Mouse (Mus musculus): ENCODE results near the gene Ift52.
"Not testable (repeated sequence)": the region's sequence is repeated elsewhere in the genome, so short reads cannot be mapped to it uniquely, and the experiment has no call there.

Gene Ift52

GRCm38 (mm10) chr2:163031289-163031688 is 14.1 kb downstream of the Ift52 start:
- no peak for DNase-seq (ENCODE audit: low read depth, low spot score)

- no peak for DNase-seq (ENCODE audit: low read depth, low spot score)
These were observed 14.6 kb downstream of the Ift52 start for GRCm38 (mm10) chr2:163031757-163032156.

GRCm38 (mm10) chr2:163032622-163033021 is 15.5 kb downstream of the Ift52 start:
- DNase-seq (ENCODE audit: low read depth, low spot score), result no peak

- DNase-seq (ENCODE audit: low read depth, low spot score), result no peak
These were observed 22.8 kb downstream of the Ift52 start for GRCm38 (mm10) chr2:163039940-163040339.

- no peak for DNase-seq (ENCODE audit: low read depth, low spot score)
These were observed 31.0 kb downstream of the Ift52 start for GRCm38 (mm10) chr2:163048125-163048524.

- DNase-seq (ENCODE audit: low read depth, low spot score), result no peak
These were observed 32.0 kb downstream of the Ift52 start for GRCm38 (mm10) chr2:163049116-163049515.

GRCm38 (mm10) chr2:163051691-163052090 is 34.5 kb downstream of the Ift52 start:
- DNase-seq (ENCODE audit: low read depth, low spot score), result no peak

- no peak for DNase-seq (ENCODE audit: low read depth, low spot score)
These were observed 34.9 kb downstream of the Ift52 start for GRCm38 (mm10) chr2:163052101-163052500.

- DNase-seq (ENCODE audit: low read depth, low spot score), result no peak
These were observed 35.7 kb downstream of the Ift52 start for GRCm38 (mm10) chr2:163052826-163053225.

GRCm38 (mm10) chr2:163054335-163054840 is 37.2 kb downstream of the Ift52 start, which contains the start of gene Mybl2:
Gene Mybl2, plus strand, starts transcription at chr2:163054687.
- DNase-seq (ENCODE audit: low read depth, low spot score), result peak; percentile 96

- peak; percentile 29 for DNase-seq (ENCODE audit: low read depth, low spot score)
These were observed 37.8 kb downstream of the Ift52 start for GRCm38 (mm10) chr2:163054891-163055494.

- DNase-seq (ENCODE audit: low read depth, low spot score), result no peak
These were observed 38.6 kb downstream of the Ift52 start for GRCm38 (mm10) chr2:163055715-163056114.

- no peak for DNase-seq (ENCODE audit: low read depth, low spot score)
These were observed 39.4 kb downstream of the Ift52 start for GRCm38 (mm10) chr2:163056584-163056983.

GRCm38 (mm10) chr2:163058981-163059380 is 41.8 kb downstream of the Ift52 start:
- not testable (repeated sequence) for DNase-seq (ENCODE audit: low read depth, low spot score)

GRCm38 (mm10) chr2:163060630-163061029 is 43.5 kb downstream of the Ift52 start:
- no peak for DNase-seq (ENCODE audit: low read depth, low spot score)

- no peak for DNase-seq (ENCODE audit: low read depth, low spot score)
These were observed 44.3 kb downstream of the Ift52 start for GRCm38 (mm10) chr2:163061203-163062118.

GRCm38 (mm10) chr2:163062119-163062508 is 45.0 kb downstream of the Ift52 start:
- no peak for DNase-seq (ENCODE audit: low read depth, low spot score)

GRCm38 (mm10) chr2:163066326-163066725 is 49.2 kb downstream of the Ift52 start:
- DNase-seq (ENCODE audit: low read depth, low spot score), result no peak

GRCm38 (mm10) chr2:163067233-163067632 is 50.1 kb downstream of the Ift52 start:
- no peak for DNase-seq (ENCODE audit: low read depth, low spot score)

- no peak for DNase-seq (ENCODE audit: low read depth, low spot score)
These were observed 53.1 kb downstream of the Ift52 start for GRCm38 (mm10) chr2:163070213-163070612.

GRCm38 (mm10) chr2:163071590-163071989 is 54.4 kb downstream of the Ift52 start:
- DNase-seq (ENCODE audit: low read depth, low spot score), result no peak

- no peak for DNase-seq (ENCODE audit: low read depth, low spot score)
These were observed 56.0 kb downstream of the Ift52 start for GRCm38 (mm10) chr2:163073023-163073757.
